Mouse (Mus musculus) right cerebral cortex, postnatal 4 days (tissue): ENCODE data around the gene Cfap97.

Source experiments
- DNase-seq: peaks from one replicate; pipeline ENCODE4 v3.0.0-alpha.2; 2022

Gene Cfap97

DNA sequence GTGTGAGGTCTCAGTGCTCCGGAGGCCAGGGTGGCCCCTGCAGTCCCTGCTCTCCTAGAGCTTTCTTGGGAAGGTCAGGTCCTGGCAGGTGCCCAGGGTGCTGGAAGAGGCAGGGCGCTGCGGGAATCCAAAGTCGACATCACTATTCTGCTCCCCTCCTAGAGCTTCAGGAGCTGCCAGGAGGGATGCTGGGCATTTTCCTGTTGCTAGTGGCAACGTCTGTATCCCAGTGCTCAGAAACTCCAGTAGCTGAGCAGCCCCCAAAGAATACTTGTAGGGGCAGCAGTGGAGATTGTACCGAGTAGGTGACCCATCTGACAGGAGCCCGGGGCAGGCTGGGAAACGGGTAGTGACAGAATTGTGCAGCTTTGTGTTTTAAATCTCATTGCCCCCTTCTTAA, 81.2 kb downstream of the Cfap97 start:
- DNase-seq: peak; percentile 42

- DNase-seq: no peak
Measured at GRCm38 (mm10) chr8:46234736-46235135, 83.2 kb downstream of the Cfap97 start.

DNA sequence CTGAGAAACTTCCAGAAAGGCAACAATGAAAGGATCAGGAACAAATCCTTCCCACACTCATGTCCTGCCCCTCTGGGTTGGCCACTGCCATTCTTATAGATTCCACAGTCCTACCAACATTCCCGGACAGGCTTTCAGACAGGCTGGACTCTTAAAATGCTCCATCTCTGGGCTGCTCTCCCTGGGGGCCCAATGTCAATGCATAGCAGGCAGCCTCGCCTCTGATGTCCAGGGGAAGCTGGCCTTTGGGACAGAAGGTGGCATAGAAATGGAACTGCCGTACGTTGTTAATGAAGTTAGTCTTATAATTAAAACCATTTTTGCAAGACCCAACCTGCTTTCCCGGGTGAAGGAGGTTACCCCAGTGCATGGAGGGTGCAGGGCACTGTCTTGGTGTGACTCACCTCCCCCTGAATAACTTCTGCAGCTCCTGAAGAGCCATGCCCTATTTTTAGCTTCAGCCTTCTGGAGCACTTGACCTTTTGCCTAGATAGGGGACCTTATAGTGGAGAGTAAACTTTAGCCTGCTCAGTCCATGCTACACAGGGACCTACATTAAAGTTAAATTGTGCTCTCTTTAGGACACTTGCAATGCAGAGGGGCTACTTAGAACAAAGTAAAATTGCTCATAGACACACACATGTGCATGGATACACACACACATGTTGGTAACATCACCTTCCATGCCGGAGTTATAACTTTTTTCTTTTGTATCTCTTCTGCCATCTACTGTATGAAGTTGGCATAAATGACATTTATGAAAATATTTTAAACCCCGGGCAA, 85.1 kb downstream of the Cfap97 start:
- DNase-seq: no peak

DNA sequence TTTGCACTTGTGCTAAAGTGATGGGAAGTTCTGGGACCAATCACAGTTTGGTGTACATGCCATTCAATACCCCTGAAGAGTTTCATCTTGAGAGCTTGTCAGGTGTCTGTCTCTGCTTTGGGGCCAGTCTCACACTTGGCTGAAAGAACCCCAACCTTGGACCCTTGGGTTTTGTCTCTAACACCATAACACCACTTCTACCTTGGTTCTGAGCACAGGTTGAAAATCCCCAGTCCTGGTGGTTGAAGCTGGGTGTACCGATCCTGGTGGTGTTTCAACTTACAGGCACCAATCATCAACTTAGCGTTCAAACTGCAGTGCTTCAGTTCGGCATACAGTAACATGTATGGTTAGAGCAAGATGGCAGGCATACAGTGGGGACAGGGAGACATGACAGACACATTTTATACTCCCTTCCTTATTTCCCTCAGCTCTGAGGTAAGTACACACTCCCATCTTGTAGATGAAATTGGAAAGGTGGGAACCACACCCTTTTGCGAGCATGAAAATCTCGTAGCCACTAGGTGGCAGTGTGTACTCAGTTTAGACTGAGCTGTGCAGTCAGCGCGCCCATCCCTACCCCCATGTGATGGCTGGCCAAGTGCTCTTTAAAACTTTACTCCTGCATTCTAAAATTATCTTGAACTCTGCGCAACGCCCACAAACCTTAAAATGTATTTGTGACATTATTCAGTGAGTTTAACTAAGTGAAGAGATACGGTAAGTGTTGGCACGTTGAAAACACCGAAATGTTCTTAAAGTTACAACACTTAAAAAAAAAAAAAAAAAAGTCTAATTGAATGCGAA, 90.2 kb downstream of the Cfap97 start:
- peak; percentile 81 for DNase-seq

- DNase-seq: no peak
Measured at GRCm38 (mm10) chr8:46242946-46243345, 91.4 kb downstream of the Cfap97 start.
